Mouse (Mus musculus) cortical plate, adult 2 months (tissue): ENCODE measurements around the gene Kif14.

Experiments used
- CTCF ChIP-seq: fragments of 200-500 bp; IDR thresholded peaks from 2 replicates; pipeline ENCODE4 v1.5.1; 2011; ENCODE audit warnings: mild to moderate bottlenecking, control low read depth, low read length; ENCODE audit not compliant: insufficient read depth; ENCODE audit errors: extremely low read depth
- POLR2A ChIP-seq: fragments of 200-500 bp; IDR thresholded peaks from 2 replicates; pipeline ENCODE4 v1.6.1; 2011; ENCODE audit warnings: mild to moderate bottlenecking, low read length, control low read depth; ENCODE audit not compliant: insufficient read depth; ENCODE audit errors: extremely low read depth

GRCm38 (mm10) chr1:136465168-136465567, 975 bp upstream of the Kif14 start:
- TF ChIP-seq CTCF (no peak), POLR2A (no peak)
